Mouse (Mus musculus): Measurements from ENCODE around the gene Pold3.

GRCm38 (mm10) chr7:100121376-100121789 is at the start of gene Pold3:
- TF ChIP-seq CTCF (IDR thresholded peaks at IDR 0.05; ENCODE audit: insufficient read depth, low read depth, low read length) (no peak), POLR2A (IDR thresholded peaks at IDR 0.05; ENCODE audit: insufficient read depth, low read depth, low read length) (no peak; the same call in none of the 2 replicates)

All from olfactory bulb, adult 2 months (tissue).